Mouse (Mus musculus): Measurements from ENCODE around the gene Camkv. TPM values are rescaled to one million over a fixed set of nuclear protein-coding genes. Genes with fewer than 3 reads are reported as not detected.

The Camkv gene
- polyA plus RNA-seq, 1 experiment from 2014 or later: 0.42 TPM

DNA sequence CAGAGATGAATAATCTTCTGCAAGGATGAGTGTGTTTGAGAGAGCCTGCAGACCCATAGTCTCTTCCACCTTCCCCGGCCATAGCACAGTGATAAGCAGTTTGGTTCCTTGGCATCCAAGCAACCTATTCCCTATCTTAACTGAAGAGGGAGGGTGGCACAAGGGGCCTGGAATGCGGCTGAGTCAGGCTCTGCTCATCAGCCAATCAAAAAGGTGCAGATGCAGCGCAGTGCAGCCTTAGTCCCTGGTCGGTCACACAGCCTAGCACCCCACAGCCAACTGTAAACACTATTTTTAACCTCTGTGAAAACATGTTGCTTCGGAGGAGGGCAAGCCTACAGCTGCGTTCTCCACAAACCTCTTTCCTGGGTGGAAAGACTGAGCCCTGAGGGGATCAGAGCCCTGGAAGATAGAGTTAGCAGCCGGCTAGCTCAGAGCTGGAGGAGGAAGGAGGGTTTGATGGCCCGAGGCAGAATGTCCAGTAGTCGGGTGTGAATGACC lies 8.5 kb upstream of the Camkv start:
- Histone ChIP-seq H3K4me1 (replicated peaks; ENCODE audit: control insufficient read depth, insufficient read depth, low read length) (no peaks in the 10 kb centered on the region), H3K36me3 (ENCODE audit: control insufficient read depth, insufficient read depth) (peaks cover 5% of the 10 kb centered on the region; the same call in 1 of the 2 replicates), H3K9ac (ENCODE audit: low read depth, low read length) (no peak overlapping the region), H3K4me3 (ENCODE audit: low read depth, low read length) (no peak overlapping the region), H3K9me3 (ENCODE audit: control insufficient read depth) (no peaks in the 10 kb centered on the region), H3K4me2 (replicated peaks; ENCODE audit: low read depth) (no peak overlapping the region), H3K27ac (ENCODE audit: low read depth, low read length) (no peak overlapping the region), H3K27me3 (replicated peaks; ENCODE audit: control insufficient read depth, insufficient read depth, low read length) (no peaks in the 10 kb centered on the region)
- no peak for TF ChIP-seq CTCF (IDR thresholded peaks at IDR 0.05; ENCODE audit: low read depth)
- 41% methylated on average over 9 of the region's 9 CpGs for WGBS
- no peak for ATAC-seq

DNA sequence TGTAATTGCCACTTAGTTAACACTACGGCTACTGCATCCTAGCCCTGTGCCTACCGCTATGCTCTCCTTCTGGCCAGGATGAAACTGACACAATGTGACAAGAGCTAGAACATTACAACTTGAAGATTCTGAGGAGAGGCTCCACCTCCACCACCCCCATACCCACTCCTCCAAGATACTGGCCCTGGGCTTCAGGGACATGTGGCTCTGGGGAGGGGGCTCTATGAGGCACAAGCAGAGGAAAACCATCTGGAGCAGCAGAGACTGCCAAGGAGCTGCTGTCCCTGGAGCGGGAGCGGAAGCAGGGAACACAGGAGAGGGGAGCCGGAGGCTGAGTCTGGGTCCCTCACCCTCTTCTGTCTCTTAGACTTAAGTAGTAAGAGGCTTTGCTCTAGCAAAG lies 7.7 kb upstream of the Camkv start:
- no peak for ATAC-seq
- Histone ChIP-seq H3K4me2 (replicated peaks; ENCODE audit: low read depth) (no peak overlapping the region), H3K36me3 (ENCODE audit: control insufficient read depth, insufficient read depth) (peaks cover 5% of the 10 kb centered on the region; the same call in 1 of the 2 replicates), H3K4me1 (replicated peaks; ENCODE audit: control insufficient read depth, insufficient read depth, low read length) (no peaks in the 10 kb centered on the region), H3K27ac (ENCODE audit: low read depth, low read length) (no peak overlapping the region), H3K27me3 (replicated peaks; ENCODE audit: control insufficient read depth, insufficient read depth, low read length) (no peaks in the 10 kb centered on the region), H3K4me3 (ENCODE audit: low read depth, low read length) (no peak overlapping the region), H3K9ac (ENCODE audit: low read depth, low read length) (no peak overlapping the region), H3K9me3 (ENCODE audit: control insufficient read depth) (no peaks in the 10 kb centered on the region)
- WGBS: 77% methylated on average over 5 of the region's 5 CpGs
- no peak for TF ChIP-seq CTCF (IDR thresholded peaks at IDR 0.05; ENCODE audit: low read depth)

DNA sequence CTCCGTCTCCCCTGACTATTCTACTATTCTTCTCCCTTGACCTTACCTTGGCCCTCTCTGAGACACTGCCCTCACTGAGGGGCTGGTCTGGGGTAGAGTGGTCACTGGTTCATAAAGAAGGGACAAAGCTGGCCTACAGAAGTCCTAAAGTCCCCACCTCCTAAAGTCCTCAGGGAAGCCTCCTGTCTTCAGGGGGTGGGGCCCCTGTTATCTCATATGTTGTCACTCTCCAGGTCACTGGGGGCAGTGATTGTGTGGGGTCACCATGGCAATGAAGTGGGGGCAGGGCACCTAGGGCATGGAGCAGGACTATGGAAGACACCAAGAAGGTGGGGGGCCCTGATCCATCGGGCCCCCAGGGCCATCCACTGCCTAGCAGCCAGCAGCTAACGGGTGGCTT lies 7.3 kb upstream of the Camkv start, which contains the start of gene Actl11:
TSS of gene Actl11 (plus strand) at position 301 of the 400 bp plus-strand sequence.
- Histone ChIP-seq H3K27me3 (replicated peaks; ENCODE audit: control insufficient read depth, insufficient read depth, low read length) (no peaks in the 10 kb centered on the region), H3K4me1 (replicated peaks; ENCODE audit: control insufficient read depth, insufficient read depth, low read length) (no peaks in the 10 kb centered on the region), H3K27ac (ENCODE audit: low read depth, low read length) (no peak within 1 kb of the TSS), H3K9ac (ENCODE audit: low read depth, low read length) (no peak within 1 kb of the TSS), H3K4me3 (ENCODE audit: low read depth, low read length) (no peak within 1 kb of the TSS), H3K36me3 (ENCODE audit: control insufficient read depth, insufficient read depth) (peaks cover 5% of the 10 kb centered on the region; the same call in 1 of the 2 replicates), H3K4me2 (replicated peaks; ENCODE audit: low read depth) (no peak within 1 kb of the TSS), H3K9me3 (ENCODE audit: control insufficient read depth) (no peaks in the 10 kb centered on the region)
- WGBS: 69% methylated on average over 3 of the region's 3 CpGs
- no peak for ATAC-seq
- no peak for TF ChIP-seq CTCF (IDR thresholded peaks at IDR 0.05; ENCODE audit: low read depth)

DNA sequence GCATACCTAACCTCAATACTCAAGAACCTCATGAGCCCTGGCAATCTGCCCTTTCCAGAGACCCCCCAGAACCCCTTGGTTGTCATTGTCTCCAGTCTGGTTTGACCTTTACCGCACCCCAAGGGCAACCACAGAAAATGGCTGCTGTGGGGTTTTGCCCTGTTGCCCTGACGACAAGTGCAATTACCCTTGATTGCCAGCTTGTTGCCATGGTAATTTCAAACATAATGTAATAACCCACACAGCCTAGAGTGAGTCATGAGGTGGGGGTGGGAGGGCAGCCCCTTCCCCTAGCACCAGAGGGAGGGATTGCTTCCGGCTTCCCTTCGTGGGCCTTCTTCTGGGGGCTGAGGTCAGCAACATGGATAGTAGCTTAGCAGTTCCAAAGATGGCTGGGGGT lies 3.3 kb upstream of the Camkv start:
- TF ChIP-seq CTCF (IDR thresholded peaks at IDR 0.05; ENCODE audit: low read depth): no peak
- Histone ChIP-seq H3K9me3 (ENCODE audit: control insufficient read depth) (no peaks in the 10 kb centered on the region), H3K27me3 (replicated peaks; ENCODE audit: control insufficient read depth, insufficient read depth, low read length) (0 out of 2 replicates have a peak, but pooled peaks cover 15% of the 10 kb centered on the region), H3K9ac (ENCODE audit: low read depth, low read length) (no peak overlapping the region), H3K4me3 (ENCODE audit: low read depth, low read length) (no peak overlapping the region), H3K36me3 (ENCODE audit: control insufficient read depth, insufficient read depth) (no peaks in the 10 kb centered on the region), H3K27ac (ENCODE audit: low read depth, low read length) (no peak overlapping the region), H3K4me2 (replicated peaks; ENCODE audit: low read depth) (no peak overlapping the region), H3K4me1 (replicated peaks; ENCODE audit: control insufficient read depth, insufficient read depth, low read length) (no peaks in the 10 kb centered on the region)
- 56% methylated on average over 4 of the region's 4 CpGs for WGBS
- ATAC-seq: 0 out of 2 replicates have a peak, but pooled peaks have one; percentile 16

DNA sequence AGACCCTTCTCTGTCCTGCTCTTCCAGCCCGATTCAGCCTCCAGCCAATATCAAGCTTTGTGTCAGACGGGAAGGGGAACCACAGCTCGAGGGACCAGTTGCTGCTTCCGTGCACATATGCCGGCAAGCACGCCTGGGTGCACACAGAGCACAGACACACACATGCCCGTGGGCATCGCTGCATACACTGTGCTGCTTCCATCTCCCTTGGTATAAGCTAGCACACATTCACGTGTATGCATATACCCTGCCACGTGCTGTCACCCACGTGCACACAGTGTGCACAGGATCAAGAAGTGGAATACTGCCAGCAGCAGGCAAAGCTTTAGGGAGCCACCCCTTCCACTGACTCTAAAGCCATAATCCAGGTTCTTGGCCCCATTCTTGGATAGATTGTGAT lies 1.3 kb upstream of the Camkv start:
- Histone ChIP-seq H3K9me3 (ENCODE audit: control insufficient read depth) (no peaks in the 10 kb centered on the region), H3K4me3 (ENCODE audit: low read depth, low read length) (no peak overlapping the region), H3K9ac (ENCODE audit: low read depth, low read length) (no peak overlapping the region), H3K27me3 (replicated peaks; ENCODE audit: control insufficient read depth, insufficient read depth, low read length) (0 out of 2 replicates have a peak, but pooled peaks cover 15% of the 10 kb centered on the region), H3K36me3 (ENCODE audit: control insufficient read depth, insufficient read depth) (no peaks in the 10 kb centered on the region), H3K27ac (ENCODE audit: low read depth, low read length) (no peak overlapping the region), H3K4me2 (replicated peaks; ENCODE audit: low read depth) (no peak overlapping the region), H3K4me1 (replicated peaks; ENCODE audit: control insufficient read depth, insufficient read depth, low read length) (no peaks in the 10 kb centered on the region)
- WGBS: 85% methylated on average over 11 of the region's 11 CpGs
- ATAC-seq: no peak
- no peak for TF ChIP-seq CTCF (IDR thresholded peaks at IDR 0.05; ENCODE audit: low read depth)

DNA sequence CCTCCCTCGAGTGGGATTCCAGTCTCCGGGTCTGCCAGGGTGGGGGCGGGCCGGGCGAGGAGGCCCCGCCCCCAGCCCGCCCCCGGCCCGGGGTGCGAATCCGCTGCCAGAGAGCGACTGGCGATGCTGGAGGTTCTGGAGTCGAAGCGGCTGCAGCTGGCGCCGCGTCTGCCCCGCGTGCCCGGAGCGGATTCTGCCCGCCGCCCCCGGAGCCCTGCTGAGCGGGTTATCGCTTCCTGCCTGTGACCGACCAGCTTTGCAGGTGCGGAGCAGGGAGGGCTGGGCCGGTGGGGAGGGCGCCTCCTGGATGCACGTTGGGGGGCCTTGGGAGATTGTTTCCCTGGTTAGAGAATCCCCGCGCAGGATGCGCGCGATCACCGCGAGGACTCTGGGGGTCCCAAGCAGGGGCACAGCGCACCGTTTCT lies 328 bp downstream of the Camkv start:
- H3K36me3 ChIP-seq (ENCODE audit: control insufficient read depth, insufficient read depth): no peaks in the 10 kb centered on the region
- under 1% methylated on average over 41 of the region's 41 CpGs for WGBS
- H3K9ac ChIP-seq (ENCODE audit: low read depth, low read length): peak overlapping the region; percentile 50
- no peaks in the 10 kb centered on the region for H3K9me3 ChIP-seq (ENCODE audit: control insufficient read depth)
- ATAC-seq: no peak
- H3K27me3 ChIP-seq (replicated peaks; ENCODE audit: control insufficient read depth, insufficient read depth, low read length): 0 out of 2 replicates have a peak, but pooled peaks cover 15% of the 10 kb centered on the region
- no peak overlapping the region for H3K27ac ChIP-seq (ENCODE audit: low read depth, low read length)
- no peak for TF ChIP-seq CTCF (IDR thresholded peaks at IDR 0.05; ENCODE audit: low read depth)
- H3K4me3 ChIP-seq (ENCODE audit: low read depth, low read length): peak overlapping the region; percentile 43
- H3K4me2 ChIP-seq (replicated peaks; ENCODE audit: low read depth): peak overlapping the region; percentile 87
- H3K4me1 ChIP-seq (replicated peaks; ENCODE audit: control insufficient read depth, insufficient read depth, low read length): no peaks in the 10 kb centered on the region
